Mouse (Mus musculus) intestine, embryonic 15.5 days (tissue): ENCODE data around the gene Pola1. TPM values are rescaled to one million over a fixed set of nuclear protein-coding genes. Genes with fewer than 3 reads are reported as not detected.

ENCODE experiments used
- ATAC-seq: fragments of 200-750 bp; cut with Nextera tagmentation; 2 replicates; pipeline ENCODE4 v1.8.0; 2017; ENCODE audit warnings: moderate TSS enrichment, moderate library complexity
- H3K27ac ChIP-seq: fragments of 300-500 bp; sonication (generic); 2 replicates; pipeline ENCODE4 v1.5.1; 2015; ENCODE audit warnings: mild to moderate bottlenecking, inconsistent platforms
- H3K27me3 ChIP-seq: fragments of 300-500 bp; sonication (generic); replicated peaks from 2 replicates; pipeline ENCODE4 v1.6.1; 2015; ENCODE audit warnings: inconsistent platforms
- H3K36me3 ChIP-seq: fragments of 300-500 bp; sonication (generic); 2 replicates; pipeline ENCODE4 v1.6.1; 2015; ENCODE audit warnings: inconsistent platforms
- H3K4me1 ChIP-seq: fragments of 300-500 bp; sonication (generic); replicated peaks from 2 replicates; pipeline ENCODE4 v1.6.1; 2015; ENCODE audit warnings: inconsistent platforms
- H3K4me2 ChIP-seq: fragments of 300-500 bp; sonication (generic); replicated peaks from 2 replicates; pipeline ENCODE4 v1.6.1; 2015; ENCODE audit warnings: mild to moderate bottlenecking, inconsistent platforms
- H3K4me3 ChIP-seq: fragments of 300-500 bp; sonication (generic); replicated peaks from 2 replicates; pipeline ENCODE4 v1.5.1; 2015; ENCODE audit warnings: inconsistent platforms
- H3K9ac ChIP-seq: fragments of 300-500 bp; sonication (generic); 2 replicates; pipeline ENCODE4 v1.6.1; 2015; ENCODE audit warnings: inconsistent platforms
- H3K9me3 ChIP-seq: fragments of 300-500 bp; sonication (generic); 2 replicates; pipeline ENCODE4 v1.6.1; 2016; ENCODE audit warnings: inconsistent platforms
- WGBS: fragments of 180-500 bp; shearing (Covaris S2); methylation state at CpG from one replicate; pipeline ENCODE4 v1.1.7; 2015; 5-methylcytosine and 5-hydroxymethylcytosine counted together
- polyA plus RNA-seq: library from polyadenylated mRNA; unstranded; fragments of >200 nt; fragmentation: Nextera tagmentation; extraction: Ambion mirVana; gene quantifications from 2 replicates; pipeline ENCODE4 v1.2.1, GENCODE M21; 2015

Gene Pola1
- polyA plus RNA-seq, 1 experiment from 2014 or later = 17.9 TPM

DNA sequence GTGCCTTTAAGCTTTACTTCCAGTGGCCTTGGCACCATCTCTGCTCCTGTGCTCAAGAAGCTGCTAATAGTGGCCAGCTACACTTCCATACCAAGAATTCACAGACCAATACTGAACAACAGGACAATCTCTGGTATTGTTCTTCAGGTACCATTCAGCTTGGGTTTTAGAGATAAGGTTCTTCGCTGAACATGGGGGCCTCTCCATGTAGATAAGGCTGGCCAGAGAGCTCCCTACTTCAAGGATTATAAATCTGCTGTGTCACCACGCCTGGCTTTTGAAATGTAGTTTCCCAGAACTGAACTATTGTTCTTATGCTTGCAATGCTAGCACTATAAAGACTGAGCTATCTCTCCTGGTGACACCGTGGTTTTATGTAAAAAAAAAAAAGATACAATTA lies 234.9 kb downstream of the Pola1 start:
- no peaks in the 10 kb centered on the region for H3K9me3 ChIP-seq
- no peaks in the 10 kb centered on the region for H3K27me3 ChIP-seq
- ATAC-seq = peak; percentile 36; the same call in 1 of the 2 replicates
- no peak overlapping the region for H3K4me2 ChIP-seq
- H3K4me3 ChIP-seq = no peak overlapping the region
- no peaks in the 10 kb centered on the region for H3K36me3 ChIP-seq
- no peak overlapping the region for H3K27ac ChIP-seq
- no peaks in the 10 kb centered on the region for H3K4me1 ChIP-seq
- 65% methylated on average over 3 of the region's 3 CpGs for WGBS
- no peak overlapping the region for H3K9ac ChIP-seq

GRCm38 (mm10) chrX:93377285-93377972 lies 254.5 kb downstream of the Pola1 start:
- Histone ChIP-seq H3K27ac (no peak overlapping the region), H3K9ac (no peak overlapping the region), H3K4me3 (no peak overlapping the region), H3K4me1 (no peaks in the 10 kb centered on the region), H3K4me2 (no peak overlapping the region), H3K27me3 (no peaks in the 10 kb centered on the region), H3K9me3 (no peaks in the 10 kb centered on the region), H3K36me3 (no peaks in the 10 kb centered on the region)
- no peak for ATAC-seq
- 86% methylated on average over 9 of the region's 9 CpGs for WGBS

DNA sequence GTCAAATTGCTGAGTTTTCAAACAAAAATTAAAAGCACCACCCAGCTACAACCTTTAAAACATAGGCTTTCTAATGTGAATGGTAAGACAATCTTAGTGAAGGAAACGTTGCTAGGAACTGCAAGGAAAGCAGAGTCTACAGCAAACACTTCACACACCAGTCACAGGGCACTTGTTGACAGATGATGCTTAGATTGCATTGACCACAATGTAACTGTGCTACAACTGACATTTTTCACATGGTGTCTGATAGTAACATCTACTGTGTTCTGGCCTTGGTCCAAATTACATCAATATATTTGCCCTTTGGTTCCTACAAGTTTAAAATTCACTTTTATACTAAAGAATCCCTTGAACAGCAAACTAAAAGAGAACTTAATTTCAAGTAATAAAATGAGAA lies 258.5 kb downstream of the Pola1 start:
- H3K27me3 ChIP-seq = no peaks in the 10 kb centered on the region
- H3K9ac ChIP-seq = no peak overlapping the region
- no peak overlapping the region for H3K4me2 ChIP-seq
- no peaks in the 10 kb centered on the region for H3K4me1 ChIP-seq
- no peak overlapping the region for H3K4me3 ChIP-seq
- H3K27ac ChIP-seq = no peak overlapping the region
- no peaks in the 10 kb centered on the region for H3K9me3 ChIP-seq
- no peak for ATAC-seq
- H3K36me3 ChIP-seq = no peaks in the 10 kb centered on the region
- 60% methylated on average over 1 of the region's 1 CpGs for whole genome bisulfite sequencing

DNA sequence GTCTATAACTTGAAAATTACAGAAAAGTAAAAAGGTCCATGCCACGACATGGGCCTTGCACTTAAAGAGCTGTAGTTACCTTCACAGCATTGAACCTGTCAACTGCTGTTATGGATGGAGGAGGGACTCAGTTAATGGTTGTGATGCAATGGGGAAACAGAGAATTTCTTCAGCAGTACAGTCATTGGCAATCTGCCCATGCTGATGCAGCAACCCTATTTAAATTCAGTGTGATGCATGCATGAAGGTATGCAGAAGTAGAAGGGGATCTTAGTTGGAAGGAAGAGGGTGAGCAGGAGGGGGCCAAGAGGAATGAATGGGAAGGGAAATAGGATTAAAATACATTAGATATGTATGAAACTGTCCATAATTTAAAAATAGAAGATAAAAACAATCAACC lies 262.2 kb downstream of the Pola1 start:
- Histone ChIP-seq H3K9me3 (no peaks in the 10 kb centered on the region), H3K27ac (no peak overlapping the region), H3K27me3 (no peaks in the 10 kb centered on the region), H3K4me2 (no peak overlapping the region), H3K4me3 (no peak overlapping the region), H3K9ac (no peak overlapping the region), H3K36me3 (no peaks in the 10 kb centered on the region), H3K4me1 (no peaks in the 10 kb centered on the region)
- 89% methylated on average over 1 of the region's 1 CpGs for WGBS
- no peak for ATAC-seq

- Histone ChIP-seq H3K4me2 (no peak overlapping the region), H3K36me3 (no peaks in the 10 kb centered on the region), H3K27me3 (no peaks in the 10 kb centered on the region), H3K4me1 (no peaks in the 10 kb centered on the region), H3K9ac (no peak overlapping the region), H3K9me3 (no peaks in the 10 kb centered on the region), H3K27ac (no peak overlapping the region), H3K4me3 (no peak overlapping the region)
- ATAC-seq = no peak
- 89% methylated on average over 3 of the region's 3 CpGs for WGBS
Observed at GRCm38 (mm10) chrX:93368211-93368610, 263.7 kb downstream of the Pola1 start.

- Histone ChIP-seq H3K4me1 (no peaks in the 10 kb centered on the region), H3K36me3 (no peaks in the 10 kb centered on the region), H3K27ac (no peak overlapping the region), H3K9me3 (no peaks in the 10 kb centered on the region), H3K4me2 (no peak overlapping the region), H3K27me3 (no peaks in the 10 kb centered on the region), H3K9ac (no peak overlapping the region), H3K4me3 (no peak overlapping the region)
- ATAC-seq = no peak
- 77% methylated on average over 1 of the region's 1 CpGs for WGBS
Observed at GRCm38 (mm10) chrX:93321336-93321735, 310.6 kb downstream of the Pola1 start.

DNA sequence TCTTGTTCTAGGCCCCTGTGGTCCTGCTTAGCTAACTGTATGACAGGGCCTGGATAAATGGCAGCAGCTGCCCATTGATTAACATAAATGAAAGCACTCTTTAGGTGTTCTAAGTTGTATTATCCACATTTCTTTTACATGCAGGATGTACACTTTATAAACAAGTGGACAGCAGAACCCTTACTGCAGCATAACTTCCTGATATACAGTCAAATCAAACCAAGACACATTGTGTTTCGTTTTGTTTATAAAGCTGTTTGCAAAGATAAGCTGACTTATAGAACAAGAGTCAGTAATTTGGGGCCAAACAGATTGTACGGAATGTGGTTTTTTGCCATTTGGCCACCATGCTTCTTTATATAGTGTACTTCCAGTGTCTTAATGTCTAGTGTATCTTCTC lies 312.0 kb downstream of the Pola1 start:
- H3K27me3 ChIP-seq = no peaks in the 10 kb centered on the region
- H3K4me2 ChIP-seq = no peak overlapping the region
- WGBS = 78% methylated on average over 2 of the region's 2 CpGs
- no peaks in the 10 kb centered on the region for H3K9me3 ChIP-seq
- H3K4me3 ChIP-seq = no peak overlapping the region
- H3K36me3 ChIP-seq = no peaks in the 10 kb centered on the region
- no peak overlapping the region for H3K27ac ChIP-seq
- no peak for ATAC-seq
- no peak overlapping the region for H3K9ac ChIP-seq
- no peaks in the 10 kb centered on the region for H3K4me1 ChIP-seq

DNA sequence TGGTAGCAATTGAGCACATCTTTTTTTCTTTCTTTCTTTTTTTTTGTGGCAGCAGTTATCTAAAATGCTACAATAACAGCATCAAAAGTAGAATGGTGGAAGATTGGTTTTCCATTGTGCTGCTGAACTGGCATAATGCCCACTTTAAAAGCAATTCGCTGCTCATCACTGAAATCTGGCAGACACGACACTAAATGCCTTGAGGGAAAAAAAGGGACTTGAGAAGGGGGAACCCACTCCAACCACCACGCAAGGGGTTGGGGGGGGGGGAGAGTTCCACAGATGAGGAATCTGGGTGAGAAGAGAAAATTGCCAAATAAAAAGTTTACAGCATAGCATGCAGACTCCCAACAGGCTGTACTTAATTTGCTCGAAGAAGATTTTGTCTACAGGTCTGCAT lies 314.4 kb downstream of the Pola1 start:
- Histone ChIP-seq H3K4me3 (no peak overlapping the region), H3K4me2 (no peak overlapping the region), H3K4me1 (no peaks in the 10 kb centered on the region), H3K36me3 (no peaks in the 10 kb centered on the region), H3K27me3 (no peaks in the 10 kb centered on the region), H3K9ac (no peak overlapping the region), H3K9me3 (no peaks in the 10 kb centered on the region), H3K27ac (no peak overlapping the region)
- no peak for ATAC-seq
- WGBS = 75% methylated on average over 4 of the region's 4 CpGs

GRCm38 (mm10) chrX:93305780-93306179 lies 326.2 kb downstream of the Pola1 start:
- Histone ChIP-seq H3K4me2 (no peak overlapping the region), H3K9ac (no peak overlapping the region), H3K4me3 (no peak overlapping the region), H3K36me3 (no peaks in the 10 kb centered on the region), H3K27me3 (peaks cover 11% of the 10 kb centered on the region), H3K27ac (no peak overlapping the region), H3K9me3 (no peaks in the 10 kb centered on the region), H3K4me1 (no peaks in the 10 kb centered on the region)
- 86% methylated on average over 7 of the region's 7 CpGs for WGBS
- ATAC-seq = no peak

DNA sequence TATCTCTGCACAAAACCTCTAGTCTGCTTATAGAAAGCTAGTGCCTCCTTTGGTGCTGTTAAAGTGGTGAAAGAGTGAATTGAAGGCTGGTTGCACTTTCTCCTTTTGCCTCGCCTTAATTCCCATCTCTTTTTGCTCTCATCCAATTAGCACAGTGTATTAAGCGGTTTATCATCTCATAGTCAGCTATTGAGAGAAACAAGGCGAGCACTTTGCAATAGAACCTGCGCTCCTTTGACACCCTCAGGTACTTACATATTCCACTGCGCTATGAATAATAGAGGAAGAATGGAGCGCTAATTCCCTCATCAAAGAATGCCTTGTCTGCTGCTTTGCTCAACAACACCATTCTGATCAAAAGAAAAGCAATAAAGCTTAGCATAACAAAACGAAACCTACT lies 330.2 kb downstream of the Pola1 start:
- peaks cover 39% of the 10 kb centered on the region for H3K27me3 ChIP-seq
- ATAC-seq = no peak
- H3K4me3 ChIP-seq = no peak overlapping the region
- no peak overlapping the region for H3K27ac ChIP-seq
- 13% methylated on average over 7 of the region's 7 CpGs for WGBS
- H3K4me2 ChIP-seq = no peak overlapping the region
- H3K4me1 ChIP-seq = no peaks in the 10 kb centered on the region
- no peaks in the 10 kb centered on the region for H3K36me3 ChIP-seq
- no peaks in the 10 kb centered on the region for H3K9me3 ChIP-seq
- H3K9ac ChIP-seq = no peak overlapping the region

DNA sequence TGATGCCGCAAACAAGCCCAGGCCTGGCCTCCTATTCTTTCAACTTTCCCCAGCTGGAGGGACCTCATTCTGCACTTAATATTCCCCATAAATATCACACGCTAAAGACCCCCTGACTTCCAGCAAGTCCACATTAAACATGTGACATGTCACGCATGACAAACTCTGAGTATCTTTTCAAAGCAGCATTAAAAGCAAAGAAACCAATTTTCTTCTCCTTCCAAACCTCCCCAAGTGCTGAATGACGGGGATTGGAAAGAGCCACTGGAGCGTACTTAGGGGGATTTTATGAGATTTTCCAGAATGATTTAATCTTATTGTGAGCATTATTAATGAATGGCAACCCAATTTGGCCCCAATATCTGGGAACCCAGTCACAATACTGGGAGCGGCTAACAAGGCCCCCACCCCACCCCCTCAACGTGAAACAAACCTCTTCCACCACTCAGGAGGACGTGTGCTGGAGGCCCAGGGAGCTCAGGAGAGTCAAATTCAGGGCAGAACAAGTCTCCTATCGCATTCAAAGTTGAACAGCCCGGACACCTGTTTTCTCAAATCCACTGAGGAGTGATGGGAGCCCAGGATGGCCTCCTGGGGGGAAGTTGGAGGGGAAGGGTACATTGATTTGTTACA lies 331.7 kb downstream of the Pola1 start:
- ATAC-seq = no peak
- Histone ChIP-seq H3K27ac (no peak overlapping the region), H3K4me3 (no peak overlapping the region), H3K9ac (no peak overlapping the region), H3K4me1 (no peaks in the 10 kb centered on the region), H3K9me3 (no peaks in the 10 kb centered on the region), H3K27me3 (peaks cover 52% of the 10 kb centered on the region), H3K4me2 (no peak overlapping the region), H3K36me3 (no peaks in the 10 kb centered on the region)
- WGBS = 26% methylated on average over 10 of the region's 10 CpGs

DNA sequence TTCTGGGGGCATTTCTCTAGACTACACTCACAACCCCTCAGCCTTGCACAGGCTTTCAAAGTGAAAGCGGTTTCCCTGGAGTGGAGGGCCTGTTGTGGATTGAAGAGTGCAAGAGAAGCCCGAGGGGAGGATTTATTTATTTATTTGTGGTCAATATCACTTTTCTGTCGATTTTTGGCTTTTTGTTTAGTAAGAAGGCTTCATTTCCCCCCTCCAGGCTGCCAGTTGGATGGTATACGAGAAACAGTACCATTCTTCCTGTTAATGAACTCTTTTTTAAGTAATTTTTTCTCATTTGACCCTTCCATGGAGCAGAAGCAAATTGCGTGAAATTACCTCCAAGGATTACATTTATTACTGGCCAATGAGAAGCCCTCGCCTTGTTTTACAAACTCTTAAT lies 332.2 kb downstream of the Pola1 start:
- H3K9me3 ChIP-seq = no peaks in the 10 kb centered on the region
- no peak overlapping the region for H3K9ac ChIP-seq
- H3K27me3 ChIP-seq = peaks cover 57% of the 10 kb centered on the region
- H3K4me1 ChIP-seq = no peaks in the 10 kb centered on the region
- WGBS = 23% methylated on average over 6 of the region's 6 CpGs
- H3K27ac ChIP-seq = no peak overlapping the region
- H3K4me3 ChIP-seq = no peak overlapping the region
- no peak for ATAC-seq
- no peak overlapping the region for H3K4me2 ChIP-seq
- H3K36me3 ChIP-seq = no peaks in the 10 kb centered on the region

DNA sequence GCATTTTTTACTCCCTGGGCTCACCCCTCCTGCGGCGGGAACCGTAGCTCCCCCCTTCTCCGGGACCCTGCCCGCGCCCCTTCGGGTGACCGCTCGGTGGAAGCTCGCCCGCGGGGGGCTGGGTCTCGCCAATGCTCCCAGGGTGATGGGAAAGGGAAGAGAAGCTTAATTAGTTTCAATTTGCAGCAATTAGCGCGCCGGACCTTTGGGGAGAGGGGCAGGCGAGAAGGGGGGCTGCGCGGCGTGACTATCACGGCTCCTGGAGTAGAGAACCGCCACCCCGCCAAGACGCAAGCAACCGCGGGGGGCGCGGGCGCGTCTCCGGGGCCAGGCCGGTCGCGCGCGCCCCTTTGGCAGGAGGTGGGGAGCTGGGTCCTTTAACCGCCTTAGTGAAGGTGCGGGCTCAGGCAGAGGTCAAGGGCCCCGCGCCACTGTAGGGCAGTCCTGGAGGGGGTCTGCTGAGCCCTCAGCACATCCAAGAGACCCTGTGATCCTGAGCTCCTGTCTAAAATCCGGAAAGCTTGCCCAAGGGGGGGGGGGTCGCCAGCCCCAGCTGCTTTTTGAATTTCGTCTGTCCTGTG lies 332.8 kb downstream of the Pola1 start:
- Histone ChIP-seq H3K4me3 (peak overlapping the region; percentile 14; the same call in 1 of the 2 replicates), H3K4me2 (peak overlapping the region; percentile 48), H3K9ac (no peak overlapping the region), H3K27me3 (peaks cover 63% of the 10 kb centered on the region), H3K9me3 (no peaks in the 10 kb centered on the region), H3K27ac (no peak overlapping the region), H3K4me1 (no peaks in the 10 kb centered on the region), H3K36me3 (no peaks in the 10 kb centered on the region)
- no peak for ATAC-seq
- whole genome bisulfite sequencing = 13% methylated on average over 40 of the region's 43 CpGs
